Mouse (Mus musculus) MEL (cell line): ENCODE results near the gene Catsper1. TPM values are rescaled to one million over a fixed set of nuclear protein-coding genes. Genes with fewer than 3 reads are reported as not detected.

Experiments
- DNase-seq: peaks from one replicate; pipeline ENCODE4 v3.0.0; 2011; ENCODE audit warnings: low read depth, low spot score
- H3K27ac ChIP-seq: 2 replicates; pipeline ENCODE4 v1.5.1; 2012; ENCODE audit warnings: low read depth, mild to moderate bottlenecking, control low read depth, low read length, moderate library complexity; ENCODE audit not compliant: control insufficient read depth
- H3K27me3 ChIP-seq, 2 experiments: fragments of 150-350 bp in 1 of 2; sonication (generic) in 1 of 2; 2 replicates each; pipeline ENCODE4 v1.6.1; 2012; ENCODE audit warnings: low read length in 2 of 2, mild to moderate bottlenecking in 2 of 2, improper control_type of control experiment in 1 of 2, moderate library complexity in 1 of 2; ENCODE audit not compliant: insufficient read depth in 2 of 2, control insufficient read depth in 1 of 2
- H3K36me3 ChIP-seq, 2 experiments: 2 replicates each; pipeline ENCODE4 v1.6.1; 2012 to 2014; ENCODE audit warnings: low read length in 2 of 2, improper control_type of control experiment in 1 of 2, inconsistent platforms in 1 of 2, mild to moderate bottlenecking in 1 of 2; ENCODE audit not compliant: insufficient read depth in 2 of 2, control insufficient read depth in 1 of 2
- H3K4me1 ChIP-seq, 2 experiments: fragments of 150-350 bp in 1 of 2; sonication (generic) in 1 of 2; 2 replicates each; pipeline ENCODE4 v1.6.1; 2012; ENCODE audit warnings: low read length in 2 of 2, improper control_type of control experiment in 1 of 2, mild to moderate bottlenecking in 1 of 2; ENCODE audit not compliant: insufficient read depth in 2 of 2, control insufficient read depth in 1 of 2
- H3K4me3 ChIP-seq, 2 experiments: fragments of 150-350 bp in 1 of 2; sonication (generic) in 1 of 2; 2 replicates each; pipeline ENCODE4 v1.5.1; 2012; ENCODE audit warnings: low read depth in 2 of 2, low read length in 2 of 2, mild to moderate bottlenecking in 2 of 2, moderate library complexity in 2 of 2, control low read depth in 1 of 2, improper control_type of control experiment in 1 of 2; ENCODE audit not compliant: control insufficient read depth in 1 of 2, insufficient read depth in 1 of 2
- H3K79me2 ChIP-seq: 2 replicates; pipeline ENCODE4 v1.6.1; 2012; ENCODE audit warnings: mild to moderate bottlenecking, low read length, moderate library complexity; ENCODE audit not compliant: control insufficient read depth, poor library complexity, insufficient read depth
- H3K9ac ChIP-seq: 2 replicates; pipeline ENCODE4 v1.6.1; 2012; ENCODE audit warnings: low read depth, mild to moderate bottlenecking, control low read depth, low read length, moderate library complexity; ENCODE audit not compliant: control insufficient read depth, poor library complexity, severe bottlenecking
- H3K9me3 ChIP-seq: fragments of 150-350 bp; sonication (generic); replicated peaks from 2 replicates; pipeline ENCODE4 v1.6.1; 2012; ENCODE audit warnings: mild to moderate bottlenecking, low read length, improper control_type of control experiment, moderate library complexity; ENCODE audit not compliant: insufficient read depth
- BHLHE40 ChIP-seq: IDR thresholded peaks from 2 replicates; pipeline ENCODE4 v1.6.1; 2012; ENCODE audit warnings: low read depth, mild to moderate bottlenecking, inconsistent platforms, low read length, improper control_type of control experiment, borderline replicate concordance
- CHD1 ChIP-seq: IDR thresholded peaks from 2 replicates; pipeline ENCODE4 v1.6.1; 2012; ENCODE audit warnings: low read depth, mild to moderate bottlenecking, inconsistent platforms, low read length, improper control_type of control experiment
- CTCF ChIP-seq, 3 experiments: IDR thresholded peaks in 2 of 3; conservative IDR thresholded peaks in 1 of 3; 2 replicates each; pipeline ENCODE4 v1.5.1; 2011 to 2012; ENCODE audit warnings: low read length in 3 of 3, low read depth in 2 of 3, mild to moderate bottlenecking in 2 of 3, improper control_type of control experiment in 1 of 3, inconsistent platforms in 1 of 3, mixed read lengths in 1 of 3, moderate library complexity in 1 of 3; ENCODE audit not compliant: control insufficient read depth in 1 of 3, insufficient read depth in 1 of 3, poor library complexity in 1 of 3, severe bottlenecking in 1 of 3
- E2F4 ChIP-seq: IDR thresholded peaks from 2 replicates; pipeline ENCODE4 v1.6.1; 2011; ENCODE audit warnings: low read depth, low read length, improper control_type of control experiment, borderline replicate concordance
- ELF1 ChIP-seq: IDR thresholded peaks from 2 replicates; pipeline ENCODE4 v1.6.1; 2014; ENCODE audit warnings: low read depth, mild to moderate bottlenecking, inconsistent platforms, low read length, improper control_type of control experiment, moderate library complexity
- HCFC1 ChIP-seq: IDR thresholded peaks from 2 replicates; pipeline ENCODE4 v1.6.1; 2012; ENCODE audit warnings: low read depth, mild to moderate bottlenecking, inconsistent platforms, low read length, improper control_type of control experiment, moderate library complexity
- MAFK ChIP-seq: IDR thresholded peaks from 2 replicates; pipeline ENCODE4 v1.6.1; 2011; ENCODE audit warnings: low read depth, mild to moderate bottlenecking, low read length, improper control_type of control experiment, borderline replicate concordance
- MXI1 ChIP-seq: IDR thresholded peaks from 2 replicates; pipeline ENCODE4 v1.6.1; 2011; ENCODE audit warnings: mild to moderate bottlenecking, low read depth, low read length, improper control_type of control experiment
- MYC ChIP-seq: IDR thresholded peaks from 2 replicates; pipeline ENCODE4 v1.6.1; 2011; ENCODE audit warnings: low read depth, mild to moderate bottlenecking, low read length, improper control_type of control experiment, moderate library complexity
- POLR2A ChIP-seq, 2 experiments: IDR thresholded peaks; 2 replicates each; pipeline ENCODE4 v1.6.1; 2011 to 2012; ENCODE audit warnings: low read length in 2 of 2, mild to moderate bottlenecking in 2 of 2, control low read depth in 1 of 2, improper control_type of control experiment in 1 of 2, low read depth in 1 of 2, moderate library complexity in 1 of 2; ENCODE audit not compliant: control insufficient read depth in 1 of 2, insufficient read depth in 1 of 2, poor library complexity in 1 of 2
- POLR2AphosphoS2 ChIP-seq: IDR thresholded peaks from 2 replicates; pipeline ENCODE4 v1.6.1; 2011; ENCODE audit warnings: low read length, improper control_type of control experiment
- SMC3 ChIP-seq: IDR thresholded peaks from 2 replicates; pipeline ENCODE4 v1.6.1; 2011; ENCODE audit warnings: low read depth, low read length, improper control_type of control experiment
- TAL1 ChIP-seq: IDR thresholded peaks from 2 replicates; pipeline ENCODE4 v1.6.1; 2012; ENCODE audit warnings: mild to moderate bottlenecking, inconsistent platforms, low read length, moderate library complexity, mixed read lengths
- UBTF ChIP-seq: IDR thresholded peaks from 2 replicates; pipeline ENCODE4 v1.6.1; 2012; ENCODE audit warnings: low read depth, mild to moderate bottlenecking, inconsistent platforms, low read length, improper control_type of control experiment, moderate library complexity, borderline replicate concordance; ENCODE audit not compliant: insufficient read depth
- USF1 ChIP-seq: IDR thresholded peaks from 2 replicates; pipeline ENCODE4 v1.6.1; 2014; ENCODE audit warnings: low read depth, mild to moderate bottlenecking, inconsistent platforms, low read length, improper control_type of control experiment, moderate library complexity
- USF2 ChIP-seq, 2 experiments: IDR thresholded peaks; 2 replicates each; pipeline ENCODE4 v1.6.1; 2011 to 2012; ENCODE audit warnings: improper control_type of control experiment in 2 of 2, low read length in 2 of 2, borderline replicate concordance in 1 of 2, inconsistent platforms in 1 of 2, low read depth in 1 of 2, mild to moderate bottlenecking in 1 of 2; ENCODE audit not compliant: insufficient read depth in 1 of 2
- ZMIZ1 ChIP-seq: IDR thresholded peaks from 2 replicates; pipeline ENCODE4 v1.6.1; 2012; ENCODE audit warnings: low read depth, mild to moderate bottlenecking, inconsistent platforms, low read length, improper control_type of control experiment, moderate library complexity
- polyA plus RNA-seq, 2 experiments: library from polyadenylated mRNA; stranded (reverse) in 1 of 2; unstranded in 1 of 2; fragments of >175 nt in 1 of 2; fragments of >200 nt in 1 of 2; gene quantifications; 2 replicates each; pipeline versions ENCODE4 v1.2.1 to v1.2.4; 2012; ENCODE audit warnings: low replicate concordance in 2 of 2, low read depth in 1 of 2; ENCODE audit not compliant: insufficient read length in 2 of 2, insufficient read depth in 1 of 2, missing spikeins in 1 of 2
- total RNA-seq: library from RNA; depleted of rRNA; stranded (reverse); fragments of 300-350 nt; gene quantifications from 2 replicates; pipeline ENCODE4 v1.2.3, GENCODE M21; 2012

The Catsper1 gene
- total and polyA plus RNA-seq, 3 experiments: not detected

DNA sequence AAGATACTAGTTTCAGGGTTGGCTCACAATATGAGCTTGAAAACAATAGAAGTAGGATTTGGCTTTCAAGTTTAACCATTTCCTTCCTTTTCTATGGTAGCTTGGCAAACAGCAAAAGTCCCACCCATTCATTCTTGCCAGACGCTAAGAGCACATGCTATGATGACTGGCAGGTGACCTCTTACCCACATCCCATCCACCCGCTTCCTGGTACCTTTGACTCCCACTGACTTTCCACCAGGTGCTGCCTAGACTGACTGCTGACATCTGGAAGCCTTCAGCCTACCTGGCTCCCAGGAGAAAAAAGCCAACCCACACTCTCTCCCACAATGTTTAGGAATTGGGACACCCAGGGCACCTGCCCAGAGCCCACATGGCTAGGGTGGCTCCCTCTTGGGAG, 28.6 kb downstream of the Catsper1 start:
- TF ChIP-seq BHLHE40: no peak
- no peak for TF ChIP-seq USF2 (IDR thresholded peaks at IDR 0.05; ENCODE audit: borderline replicate concordance in 1 of 2, insufficient read depth in 1 of 2, low read depth in 1 of 2, low read length in 2 of 2)
- TF ChIP-seq ZMIZ1: no peak
- no peak for TF ChIP-seq POLR2A (IDR thresholded peaks at IDR 0.05; ENCODE audit: control insufficient read depth in 1 of 2, insufficient read depth in 1 of 2, low read depth in 1 of 2, low read length in 2 of 2, poor library complexity in 1 of 2)
- TF ChIP-seq MAFK: no peak
- no peak for TF ChIP-seq CTCF (IDR thresholded peaks at IDR 0.05 in 2 of 3, conservative IDR thresholded peaks at IDR 0.05 in 1 of 3; ENCODE audit: control insufficient read depth in 1 of 3, insufficient read depth in 1 of 3, low read depth in 2 of 3, low read length in 3 of 3, poor library complexity in 1 of 3, severe bottlenecking in 1 of 3)
- TF ChIP-seq MYC: no peak
- no peak for TF ChIP-seq USF1
- no peak for TF ChIP-seq TAL1
- no peak for TF ChIP-seq UBTF
- no peak for TF ChIP-seq MXI1
- TF ChIP-seq CHD1: no peak
- H3K27me3 ChIP-seq: no peaks in the 10 kb centered on the region
- H3K9me3 ChIP-seq: no peaks in the 10 kb centered on the region
- no peak for DNase-seq
- peaks cover under 1 to 34% of the 10 kb centered on the region in 2 experiments for H3K4me1 ChIP-seq
- peaks cover 1 to 30% of the 10 kb centered on the region in 2 experiments; a peak in 3 of 4 replicates for H3K36me3 ChIP-seq
- no peak overlapping the region for H3K4me3 ChIP-seq
- no peak overlapping the region for H3K27ac ChIP-seq
- no peak overlapping the region for H3K9ac ChIP-seq
- H3K79me2 ChIP-seq: peaks cover 39% of the 10 kb centered on the region

DNA sequence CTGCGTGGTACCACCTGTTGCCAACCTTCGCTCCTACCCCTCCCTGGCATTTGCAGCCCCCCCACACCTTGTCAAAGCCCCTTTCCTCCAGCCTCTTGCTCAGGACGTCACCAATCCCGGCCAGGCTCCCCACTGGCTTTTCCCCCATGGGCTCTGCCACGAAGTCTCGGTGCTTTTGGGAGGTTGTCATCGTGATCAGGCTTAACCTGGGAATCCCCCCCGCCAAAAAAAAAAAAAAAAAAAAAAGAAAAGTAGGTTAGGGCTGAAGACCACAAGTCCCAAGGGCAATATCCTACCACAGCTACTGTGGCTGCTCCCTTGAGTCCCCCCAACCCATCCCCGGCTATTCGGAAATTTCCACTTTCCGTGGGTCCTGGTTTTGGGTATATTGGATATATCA, 30.2 kb downstream of the Catsper1 start:
- H3K4me3 ChIP-seq: peak overlapping the region; percentile 77 to 98
- H3K4me1 ChIP-seq: peaks cover 0 to 33% of the 10 kb centered on the region in 2 experiments; a peak in 3 of 4 replicates
- peaks cover 1 to 30% of the 10 kb centered on the region in 2 experiments; a peak in 3 of 4 replicates for H3K36me3 ChIP-seq
- peak overlapping the region; percentile 98 for H3K9ac ChIP-seq
- H3K27me3 ChIP-seq: no peaks in the 10 kb centered on the region
- H3K79me2 ChIP-seq: peaks cover 39% of the 10 kb centered on the region
- DNase-seq: peak; percentile 37
- H3K27ac ChIP-seq: peak overlapping the region; percentile 63
- TF ChIP-seq MYC: no peak
- no peak for TF ChIP-seq E2F4
- no peak for TF ChIP-seq ELF1
- no peak for TF ChIP-seq MAFK
- TF ChIP-seq ZMIZ1: no peak
- no peak for TF ChIP-seq POLR2AphosphoS2
- no peak for TF ChIP-seq HCFC1
- no peak for TF ChIP-seq SMC3
- TF ChIP-seq POLR2A (IDR thresholded peaks at IDR 0.05; ENCODE audit: control insufficient read depth in 1 of 2, insufficient read depth in 1 of 2, low read depth in 1 of 2, low read length in 2 of 2, poor library complexity in 1 of 2): no peak
- TF ChIP-seq, all 39 proteins: peak for 0
- no peaks in the 10 kb centered on the region for H3K9me3 ChIP-seq
